Mouse (Mus musculus) kidney, embryonic 15.5 days (tissue): ENCODE results near the gene Mta3. TPM values are rescaled to one million over a fixed set of nuclear protein-coding genes. Genes with fewer than 3 reads are reported as not detected.

Experiments used
- ATAC-seq: fragments of 200-750 bp; cut with Nextera tagmentation; replicated peaks from 2 replicates; pipeline ENCODE4 v1.8.0; 2017; ENCODE audit warnings: moderate TSS enrichment; ENCODE audit not compliant: low FRiP score
- H3K27ac ChIP-seq: fragments of 300-500 bp; sonication (generic); 2 replicates; pipeline ENCODE4 v1.5.1; 2015; ENCODE audit warnings: mild to moderate bottlenecking, inconsistent platforms
- H3K27me3 ChIP-seq: fragments of 300-500 bp; sonication (generic); 2 replicates; pipeline ENCODE4 v1.6.1; 2015; ENCODE audit warnings: inconsistent platforms
- H3K36me3 ChIP-seq: fragments of 300-500 bp; sonication (generic); 2 replicates; pipeline ENCODE4 v1.6.1; 2015; ENCODE audit warnings: inconsistent platforms
- H3K4me1 ChIP-seq: fragments of 300-500 bp; sonication (generic); 2 replicates; pipeline ENCODE4 v1.6.1; 2015; ENCODE audit warnings: inconsistent platforms
- H3K4me2 ChIP-seq: fragments of 300-500 bp; sonication (generic); 2 replicates; pipeline ENCODE4 v1.6.1; 2015; ENCODE audit warnings: moderate library complexity, mild to moderate bottlenecking, inconsistent platforms
- H3K4me3 ChIP-seq: fragments of 300-500 bp; sonication (generic); replicated peaks from 2 replicates; pipeline ENCODE4 v1.5.1; 2015; ENCODE audit warnings: mild to moderate bottlenecking, inconsistent platforms
- H3K9ac ChIP-seq: fragments of 300-500 bp; sonication (generic); 2 replicates; pipeline ENCODE4 v1.6.1; 2015; ENCODE audit warnings: mild to moderate bottlenecking, inconsistent platforms
- H3K9me3 ChIP-seq: fragments of 300-500 bp; sonication (generic); replicated peaks from 2 replicates; pipeline ENCODE4 v1.6.1; 2016; ENCODE audit warnings: inconsistent platforms
- WGBS: fragments of 180-500 bp; shearing (Covaris S2); methylation state at CpG from one replicate; pipeline ENCODE4 v1.1.7; 2015; ENCODE audit warnings: mixed read lengths; 5-methylcytosine and 5-hydroxymethylcytosine counted together
- polyA plus RNA-seq: library from polyadenylated mRNA; unstranded; fragments of >200 nt; fragmentation: Nextera tagmentation; extraction: Ambion mirVana; gene quantifications from 2 replicates; pipeline ENCODE4 v1.2.1, GENCODE M21; 2015

The Mta3 gene
- polyA plus RNA-seq, 1 experiment from 2014 or later: 45.9 TPM

DNA sequence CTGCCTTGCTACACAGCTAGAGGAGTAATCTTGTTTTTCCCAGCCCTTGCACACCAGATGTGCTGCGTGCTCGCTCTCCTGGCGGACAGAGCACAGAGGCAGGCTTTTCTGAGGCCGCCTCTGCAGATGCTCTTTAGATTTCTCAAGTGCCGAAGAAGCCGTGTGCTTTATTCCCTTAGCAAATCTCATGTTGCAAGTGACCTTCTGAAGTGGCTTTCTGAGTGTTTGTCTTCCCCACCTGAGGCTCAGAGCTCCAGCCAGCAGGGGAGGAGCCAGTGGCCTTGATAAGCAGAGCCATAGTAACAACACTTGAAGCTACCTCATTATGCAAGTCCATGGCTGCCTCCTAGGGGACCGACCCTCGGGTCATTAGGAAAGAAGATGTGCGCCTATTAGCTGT lies 98.0 kb downstream of the Mta3 start:
- Histone ChIP-seq H3K4me3 (no peak overlapping the region), H3K4me2 (no peak overlapping the region), H3K9ac (no peak overlapping the region), H3K36me3 (peaks cover 34% of the 10 kb centered on the region; the same call in 1 of the 2 replicates), H3K4me1 (no peaks in the 10 kb centered on the region), H3K27ac (no peak overlapping the region), H3K27me3 (no peaks in the 10 kb centered on the region), H3K9me3 (no peaks in the 10 kb centered on the region)
- no peak for ATAC-seq
- 78% methylated on average over 9 of the region's 9 CpGs for WGBS

DNA sequence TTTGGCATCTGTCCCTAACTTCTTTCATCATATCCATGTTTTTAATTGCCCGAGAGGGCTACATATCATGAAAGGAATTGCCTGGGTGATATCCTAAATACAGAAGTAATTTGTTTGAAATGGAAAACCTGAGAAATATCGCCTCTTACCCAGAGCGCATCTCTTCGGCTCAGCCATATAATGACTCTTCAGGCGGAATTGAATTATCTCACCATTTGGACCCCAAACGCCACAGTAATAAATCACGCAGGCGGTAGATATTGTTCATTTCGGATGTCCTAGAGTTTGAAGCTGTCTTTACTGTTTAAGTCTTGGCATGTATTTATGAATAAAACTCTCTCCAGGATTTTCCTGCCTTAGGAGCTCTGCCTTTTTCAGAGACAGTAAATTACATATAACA lies 99.1 kb downstream of the Mta3 start:
- peaks cover 37% of the 10 kb centered on the region; the same call in 1 of the 2 replicates for H3K36me3 ChIP-seq
- no peak overlapping the region for H3K4me3 ChIP-seq
- no peak overlapping the region for H3K9ac ChIP-seq
- no peak overlapping the region for H3K27ac ChIP-seq
- H3K27me3 ChIP-seq: no peaks in the 10 kb centered on the region
- no peak overlapping the region for H3K4me2 ChIP-seq
- H3K9me3 ChIP-seq: no peaks in the 10 kb centered on the region
- no peaks in the 10 kb centered on the region for H3K4me1 ChIP-seq
- WGBS: 76% methylated on average over 9 of the region's 9 CpGs
- ATAC-seq: no peak

- no peak for ATAC-seq
- Histone ChIP-seq H3K9me3 (no peaks in the 10 kb centered on the region), H3K4me3 (no peak overlapping the region), H3K27me3 (no peaks in the 10 kb centered on the region), H3K4me1 (no peaks in the 10 kb centered on the region), H3K4me2 (no peak overlapping the region), H3K36me3 (peaks cover 52% of the 10 kb centered on the region), H3K27ac (no peak overlapping the region), H3K9ac (no peak overlapping the region)
- WGBS: 69% methylated on average over 7 of the region's 7 CpGs
Observed at GRCm38 (mm10) chr17:83807345-83807744, 101.4 kb downstream of the Mta3 start.

- no peak overlapping the region for H3K27ac ChIP-seq
- no peak overlapping the region for H3K4me3 ChIP-seq
- H3K4me1 ChIP-seq: no peaks in the 10 kb centered on the region
- H3K4me2 ChIP-seq: no peak overlapping the region
- no peak overlapping the region for H3K9ac ChIP-seq
- no peaks in the 10 kb centered on the region for H3K27me3 ChIP-seq
- no peaks in the 10 kb centered on the region for H3K9me3 ChIP-seq
- WGBS: 76% methylated on average over 11 of the region's 11 CpGs
- H3K36me3 ChIP-seq: peaks cover 56% of the 10 kb centered on the region
- no peak for ATAC-seq
Observed at GRCm38 (mm10) chr17:83807778-83808398, 101.9 kb downstream of the Mta3 start.

DNA sequence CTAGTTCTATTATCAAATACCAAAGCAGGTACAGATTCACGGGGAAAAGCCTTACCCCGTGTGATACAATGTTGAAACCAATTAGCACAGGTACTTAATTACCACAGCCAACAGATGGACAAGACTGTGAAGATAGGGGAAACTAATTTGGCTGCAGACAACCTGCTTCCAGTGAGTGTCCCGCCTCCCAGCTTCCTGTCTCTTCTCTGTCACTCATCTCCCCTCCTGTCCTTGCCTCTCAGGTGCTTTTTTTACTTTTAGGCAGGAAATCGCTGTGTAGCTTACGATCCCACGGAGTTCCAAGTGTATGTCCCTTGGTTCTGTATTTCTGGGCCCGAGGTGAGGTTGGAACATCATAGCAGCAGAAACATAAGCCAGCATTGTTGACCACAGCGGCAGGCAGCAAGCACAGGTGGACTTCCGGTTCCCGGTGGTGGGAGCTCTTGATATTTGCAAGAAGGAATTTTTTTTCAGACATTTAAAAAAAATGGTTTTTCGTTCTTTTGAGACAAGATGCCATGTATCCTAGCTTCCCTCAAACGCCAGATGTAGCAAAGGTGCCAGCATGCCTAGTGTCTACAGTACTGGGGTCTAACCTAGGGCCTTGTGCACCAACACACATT lies 102.6 kb downstream of the Mta3 start:
- H3K9ac ChIP-seq: no peak overlapping the region
- ATAC-seq: no peak
- H3K27ac ChIP-seq: no peak overlapping the region
- 86% methylated on average over 12 of the region's 12 CpGs for WGBS
- no peak overlapping the region for H3K4me3 ChIP-seq
- H3K4me1 ChIP-seq: no peaks in the 10 kb centered on the region
- H3K9me3 ChIP-seq: no peaks in the 10 kb centered on the region
- H3K4me2 ChIP-seq: no peak overlapping the region
- peaks cover 53% of the 10 kb centered on the region for H3K36me3 ChIP-seq
- H3K27me3 ChIP-seq: no peaks in the 10 kb centered on the region

GRCm38 (mm10) chr17:83809197-83809829 lies 103.3 kb downstream of the Mta3 start:
- H3K36me3 ChIP-seq: peaks cover 47% of the 10 kb centered on the region
- H3K27ac ChIP-seq: no peak overlapping the region
- H3K4me3 ChIP-seq: no peak overlapping the region
- H3K4me1 ChIP-seq: no peaks in the 10 kb centered on the region
- no peak overlapping the region for H3K4me2 ChIP-seq
- no peaks in the 10 kb centered on the region for H3K9me3 ChIP-seq
- no peaks in the 10 kb centered on the region for H3K27me3 ChIP-seq
- peak; percentile 69 for ATAC-seq
- H3K9ac ChIP-seq: no peak overlapping the region
- WGBS: 83% methylated on average over 17 of the region's 17 CpGs

DNA sequence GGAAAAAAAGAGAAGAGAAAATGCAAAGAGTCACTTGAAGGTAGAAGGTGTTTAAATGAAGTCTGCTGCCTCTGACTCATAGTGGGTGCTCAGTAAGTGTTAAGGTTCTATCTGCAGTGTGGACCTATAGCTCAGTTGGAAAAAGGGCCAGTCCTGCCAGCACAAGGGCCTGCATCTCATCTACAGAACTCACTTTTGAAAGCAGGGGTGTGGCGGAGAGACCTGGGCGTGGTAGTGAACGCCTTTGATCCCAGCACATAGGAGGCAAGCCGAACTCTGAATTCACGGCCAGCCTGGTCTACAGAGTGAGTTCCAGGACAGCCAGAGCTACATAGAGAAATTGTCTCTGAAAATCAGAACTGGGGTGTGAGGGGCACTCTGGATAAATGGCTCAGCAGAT lies 104.3 kb downstream of the Mta3 start:
- 90% methylated on average over 5 of the region's 5 CpGs for WGBS
- Histone ChIP-seq H3K9ac (no peak overlapping the region), H3K36me3 (peaks cover 37% of the 10 kb centered on the region), H3K9me3 (no peaks in the 10 kb centered on the region), H3K4me3 (no peak overlapping the region), H3K27ac (no peak overlapping the region), H3K27me3 (no peaks in the 10 kb centered on the region), H3K4me1 (no peaks in the 10 kb centered on the region), H3K4me2 (no peak overlapping the region)
- no peak for ATAC-seq

DNA sequence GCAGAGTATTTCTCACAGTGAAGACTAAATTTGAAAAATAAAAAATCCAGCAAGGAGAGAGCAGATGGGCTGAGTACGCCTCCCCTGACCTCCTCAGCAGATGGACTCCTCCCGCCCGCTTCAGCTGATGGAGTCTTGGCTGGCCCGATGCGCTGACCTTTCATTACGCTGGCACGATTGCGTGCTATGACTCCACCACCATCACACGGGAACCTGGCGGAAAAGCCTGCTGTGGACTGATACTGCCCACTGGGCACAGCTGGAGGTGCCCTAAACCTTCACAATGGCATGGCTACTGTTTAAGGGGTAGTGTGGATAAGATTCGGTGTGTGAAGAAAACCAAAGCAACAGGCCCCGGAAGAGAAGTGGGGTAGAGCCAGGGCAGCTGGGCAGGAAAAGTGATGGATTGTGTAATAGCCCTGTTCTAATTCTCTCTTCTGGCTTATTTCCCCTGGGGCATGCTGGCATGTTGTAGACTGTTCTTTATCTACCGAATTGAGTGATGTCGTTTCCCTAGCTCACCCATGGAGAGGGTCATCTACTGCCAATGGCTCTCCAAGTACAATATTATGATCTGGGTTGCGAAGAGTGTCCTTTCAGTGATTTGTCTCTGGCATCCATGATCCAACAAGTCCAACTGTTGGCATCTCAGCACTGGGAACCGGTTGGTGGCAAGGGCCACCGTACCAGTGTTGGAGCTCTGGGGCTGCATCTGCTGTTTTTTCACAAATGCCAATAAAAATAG lies 106.4 kb downstream of the Mta3 start:
- no peaks in the 10 kb centered on the region for H3K9me3 ChIP-seq
- ATAC-seq: no peak
- no peak overlapping the region for H3K27ac ChIP-seq
- no peak overlapping the region for H3K4me2 ChIP-seq
- H3K9ac ChIP-seq: no peak overlapping the region
- H3K4me3 ChIP-seq: no peak overlapping the region
- 92% methylated on average over 17 of the region's 17 CpGs for WGBS
- no peaks in the 10 kb centered on the region for H3K27me3 ChIP-seq
- H3K4me1 ChIP-seq: peaks cover 9% of the 10 kb centered on the region; the same call in 1 of the 2 replicates
- peaks cover 25% of the 10 kb centered on the region for H3K36me3 ChIP-seq

DNA sequence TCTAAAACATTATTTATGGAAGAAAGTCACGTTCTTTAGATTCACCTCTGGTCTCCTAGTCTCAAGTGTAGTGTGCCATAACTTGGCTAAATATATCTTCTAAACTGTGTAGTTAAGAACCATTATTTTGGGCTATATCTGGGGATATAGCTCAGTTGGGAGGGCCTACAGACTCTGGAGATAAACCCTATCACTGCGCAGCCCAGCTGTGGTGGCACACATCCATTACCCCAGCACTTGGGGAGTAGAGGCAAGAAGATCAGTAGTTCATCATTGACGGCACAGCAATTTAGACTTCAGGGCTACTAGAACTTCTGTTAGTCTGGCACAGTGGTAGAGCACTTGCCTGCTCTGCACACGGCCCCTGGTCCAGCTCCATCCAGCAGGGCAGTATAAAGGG lies 107.1 kb downstream of the Mta3 start:
- Histone ChIP-seq H3K9ac (no peak overlapping the region), H3K36me3 (peaks cover 23% of the 10 kb centered on the region), H3K4me3 (no peak overlapping the region), H3K4me1 (peaks cover 9% of the 10 kb centered on the region; the same call in 1 of the 2 replicates), H3K4me2 (no peak overlapping the region), H3K27ac (no peak overlapping the region), H3K27me3 (no peaks in the 10 kb centered on the region), H3K9me3 (no peaks in the 10 kb centered on the region)
- 90% methylated on average over 4 of the region's 4 CpGs for whole genome bisulfite sequencing
- no peak for ATAC-seq

- Histone ChIP-seq H3K27me3 (no peaks in the 10 kb centered on the region), H3K4me2 (no peak overlapping the region), H3K4me3 (no peak overlapping the region), H3K4me1 (peaks cover 9% of the 10 kb centered on the region; the same call in 1 of the 2 replicates), H3K9me3 (no peaks in the 10 kb centered on the region), H3K27ac (no peak overlapping the region), H3K9ac (no peak overlapping the region), H3K36me3 (peaks cover 8% of the 10 kb centered on the region)
- ATAC-seq: peak; percentile 54
- 51% methylated on average over 7 of the region's 7 CpGs for WGBS
Observed at GRCm38 (mm10) chr17:83816996-83817395, 111.0 kb downstream of the Mta3 start.

GRCm38 (mm10) chr17:83819503-83819902 lies 113.5 kb downstream of the Mta3 start:
- Histone ChIP-seq H3K9me3 (no peaks in the 10 kb centered on the region), H3K27ac (no peak overlapping the region), H3K4me1 (peaks cover 26% of the 10 kb centered on the region), H3K4me2 (no peak overlapping the region), H3K9ac (no peak overlapping the region), H3K27me3 (no peaks in the 10 kb centered on the region), H3K36me3 (no peaks in the 10 kb centered on the region; the same call in 1 of the 2 replicates), H3K4me3 (no peak overlapping the region)
- 66% methylated on average over 8 of the region's 8 CpGs for WGBS
- no peak for ATAC-seq

GRCm38 (mm10) chr17:83820701-83821100 lies 114.7 kb downstream of the Mta3 start:
- Histone ChIP-seq H3K9me3 (no peaks in the 10 kb centered on the region), H3K4me3 (no peak overlapping the region), H3K9ac (no peak overlapping the region), H3K4me1 (peaks cover 26% of the 10 kb centered on the region), H3K4me2 (no peak overlapping the region), H3K27me3 (no peaks in the 10 kb centered on the region), H3K27ac (no peak overlapping the region), H3K36me3 (no peaks in the 10 kb centered on the region; the same call in 1 of the 2 replicates)
- WGBS: 85% methylated on average over 5 of the region's 5 CpGs
- ATAC-seq: no peak
